Comparison of ENCODE assay signal across 14 mouse cellular contexts in genomic region chr15:88934141-88934540, GRCm38 (mm10). TPM values are rescaled to one million over a fixed set of nuclear protein-coding genes. Genes with fewer than 3 reads are reported as not detected.
DNase-seq lines count a peak whose midpoint lies in the region; ATAC-seq lines count a peak whose summit lies in the region.
"Had no signal": no experiment of that assay in that cellular context is flagged by ENCODE, and none has a peak within 500 bp of the region (broad histone marks: within the 10 kb centered on the region; RNA-seq: fewer than 3 reads in every experiment).

No protein-coding gene starts in this region.

- peak; percentile 43 for DNase-seq in embryo, embryonic 11 days
- DNase-seq in embryo, embryonic 10 days (ENCODE audit: low spot score), result no peak
- DNase-seq in intestine, embryonic 14.5 days (ENCODE audit: low spot score), result no peak
- DNase-seq in midbrain, embryonic 11.5 days (ENCODE audit: low spot score, missing footprints), result peak; percentile 56
- DNase-seq: gastrocnemius, postnatal 25 days; left cerebral cortex, postnatal 4 days had no signal

- H3K4me3 ChIP-seq in intestine, embryonic 14.5 days (ENCODE audit: low read depth, low read length), result no peak overlapping the region
- H3K4me3 ChIP-seq in intestine, embryonic 15.5 days (replicated peaks), result no peak overlapping the region
- no peak overlapping the region for H3K4me3 ChIP-seq in midbrain, embryonic 11.5 days (ENCODE audit: low read depth, low read length)
- no peak overlapping the region for H3K4me3 ChIP-seq in midbrain, embryonic 13.5 days (replicated peaks)
- no peak overlapping the region for H3K4me3 ChIP-seq in stomach, embryonic 16.5 days (replicated peaks; ENCODE audit: low read length)
- H3K4me3 ChIP-seq: kidney, embryonic 15.5 days; megakaryocyte, embryonic 14.5 days had no signal

- no peak overlapping the region for H3K27ac ChIP-seq in intestine, embryonic 14.5 days (ENCODE audit: low read depth)
- no peak overlapping the region for H3K27ac ChIP-seq in intestine, embryonic 15.5 days
- H3K27ac ChIP-seq in midbrain, embryonic 11.5 days (ENCODE audit: low read depth, low read length), result no peak overlapping the region
- H3K27ac ChIP-seq in midbrain, embryonic 13.5 days, result no peak overlapping the region
- H3K27ac ChIP-seq in stomach, embryonic 16.5 days (ENCODE audit: low read length), result no peak overlapping the region
- H3K27ac ChIP-seq: kidney, embryonic 15.5 days had no signal

- H3K27me3 ChIP-seq in intestine, embryonic 14.5 days (replicated peaks; ENCODE audit: control insufficient read depth, insufficient read depth, low read length), result no peaks in the 10 kb centered on the region
- 0 out of 2 replicates have a peak, but pooled peaks cover 2% of the 10 kb centered on the region for H3K27me3 ChIP-seq in intestine, embryonic 15.5 days (replicated peaks)
- H3K27me3 ChIP-seq in midbrain, embryonic 11.5 days (ENCODE audit: control insufficient read depth, insufficient read depth, low read length), result no peaks in the 10 kb centered on the region
- H3K27me3 ChIP-seq in midbrain, embryonic 13.5 days, result no peaks in the 10 kb centered on the region
- no peaks in the 10 kb centered on the region for H3K27me3 ChIP-seq in stomach, embryonic 16.5 days (ENCODE audit: control insufficient read depth, insufficient read depth, low read length)
- H3K27me3 ChIP-seq: kidney, embryonic 15.5 days had no signal

- ATAC-seq in intestine, embryonic 14.5 days (replicated peaks; ENCODE audit: low FRiP score, low TSS enrichment, low read depth), result peak; percentile 23; the same call in 1 of the 2 replicates
- ATAC-seq in intestine, embryonic 15.5 days, result no peak
- ATAC-seq in midbrain, embryonic 11.5 days (ENCODE audit: low FRiP score), result no peak
- no peak for ATAC-seq in midbrain, embryonic 13.5 days
- 0 out of 2 replicates have a peak, but pooled peaks have one; percentile 53 for ATAC-seq in stomach, embryonic 16.5 days (ENCODE audit: insufficient read depth, low FRiP score)
- ATAC-seq in megakaryocyte, adult 5-6 weeks (ENCODE audit: poor library complexity, severe bottlenecking), result no peak

- no peak overlapping the region for H3K4me2 ChIP-seq in intestine, embryonic 14.5 days (ENCODE audit: low read length)
- no peak overlapping the region for H3K4me2 ChIP-seq in intestine, embryonic 15.5 days (replicated peaks)
- no peak overlapping the region for H3K4me2 ChIP-seq in midbrain, embryonic 11.5 days
- no peak overlapping the region for H3K4me2 ChIP-seq in midbrain, embryonic 13.5 days (replicated peaks)
- no peak overlapping the region for H3K4me2 ChIP-seq in stomach, embryonic 16.5 days (ENCODE audit: low read depth, low read length)
- H3K4me2 ChIP-seq: kidney, embryonic 15.5 days had no signal

- no peak overlapping the region for H3K9ac ChIP-seq in intestine, embryonic 14.5 days (ENCODE audit: low read length)
- H3K9ac ChIP-seq in intestine, embryonic 15.5 days, result no peak overlapping the region
- H3K9ac ChIP-seq in midbrain, embryonic 11.5 days (ENCODE audit: low read length), result no peak overlapping the region
- no peak overlapping the region for H3K9ac ChIP-seq in midbrain, embryonic 13.5 days (replicated peaks)
- H3K9ac ChIP-seq in stomach, embryonic 16.5 days (ENCODE audit: low read length), result no peak overlapping the region
- H3K9ac ChIP-seq: kidney, embryonic 15.5 days had no signal

- H3K9me3 ChIP-seq in intestine, embryonic 14.5 days (ENCODE audit: control insufficient read depth, low read length), result no peaks in the 10 kb centered on the region
- H3K9me3 ChIP-seq in intestine, embryonic 15.5 days, result no peaks in the 10 kb centered on the region
- H3K9me3 ChIP-seq in midbrain, embryonic 11.5 days (ENCODE audit: control insufficient read depth, low read length), result no peaks in the 10 kb centered on the region
- peaks cover 6% of the 10 kb centered on the region for H3K9me3 ChIP-seq in midbrain, embryonic 13.5 days
- no peaks in the 10 kb centered on the region for H3K9me3 ChIP-seq in stomach, embryonic 16.5 days (replicated peaks; ENCODE audit: control insufficient read depth, low read length)
- H3K9me3 ChIP-seq: kidney, embryonic 15.5 days had no signal

- WGBS in intestine, embryonic 14.5 days, result 45% methylated on average over 7 of the region's 7 CpGs
- 53% methylated on average over 7 of the region's 7 CpGs for WGBS in intestine, embryonic 15.5 days
- WGBS in midbrain, embryonic 11.5 days, result 61% methylated on average over 7 of the region's 7 CpGs
- 60% methylated on average over 7 of the region's 7 CpGs for WGBS in midbrain, embryonic 13.5 days
- 54% methylated on average over 7 of the region's 7 CpGs for WGBS in stomach, embryonic 16.5 days

- no peaks in the 10 kb centered on the region for H3K4me1 ChIP-seq in intestine, embryonic 14.5 days (replicated peaks; ENCODE audit: control insufficient read depth, insufficient read depth, low read length)
- H3K4me1 ChIP-seq in intestine, embryonic 15.5 days (replicated peaks), result no peaks in the 10 kb centered on the region
- no peaks in the 10 kb centered on the region for H3K4me1 ChIP-seq in midbrain, embryonic 11.5 days (ENCODE audit: control insufficient read depth, insufficient read depth, low read length)
- no peaks in the 10 kb centered on the region for H3K4me1 ChIP-seq in midbrain, embryonic 13.5 days (replicated peaks)
- H3K4me1 ChIP-seq in stomach, embryonic 16.5 days (ENCODE audit: control insufficient read depth, insufficient read depth, low read length), result no peaks in the 10 kb centered on the region
- H3K4me1 ChIP-seq: kidney, embryonic 15.5 days had no signal

- H3K36me3 ChIP-seq in intestine, embryonic 14.5 days (ENCODE audit: control insufficient read depth, insufficient read depth, low read length), result no peaks in the 10 kb centered on the region
- H3K36me3 ChIP-seq in intestine, embryonic 15.5 days, result no peaks in the 10 kb centered on the region
- no peaks in the 10 kb centered on the region for H3K36me3 ChIP-seq in midbrain, embryonic 11.5 days (ENCODE audit: control insufficient read depth, insufficient read depth, low read length)
- H3K36me3 ChIP-seq in midbrain, embryonic 13.5 days, result no peaks in the 10 kb centered on the region
- no peaks in the 10 kb centered on the region for H3K36me3 ChIP-seq in stomach, embryonic 16.5 days (ENCODE audit: control insufficient read depth, insufficient read depth, low read length)
- H3K36me3 ChIP-seq: kidney, embryonic 15.5 days had no signal

RNA-seq across cellular contexts. Expression of gene Ttll8, which starts 20.1 kb away (rescaled TPM):
- not detected in 2 replicates for polyA plus RNA-seq in intestine, embryonic 14.5 days (2014; fragmentation: Nextera tagmentation; extraction: Ambion mirVana)
- not detected in 2 replicates for polyA plus RNA-seq in intestine, embryonic 15.5 days (2015; fragmentation: Nextera tagmentation; extraction: Ambion mirVana)
- polyA plus RNA-seq in midbrain, embryonic 11.5 days (2014; fragmentation: Nextera tagmentation; extraction: Ambion mirVana), result not detected in 2 replicates
- polyA plus RNA-seq in midbrain, embryonic 13.5 days (2015; fragmentation: Nextera tagmentation; extraction: Ambion mirVana), result not detected in 2 replicates
- not detected in 2 replicates for polyA plus RNA-seq in stomach, embryonic 16.5 days (2015; fragmentation: Nextera tagmentation; extraction: Ambion mirVana)
- total RNA-seq in megakaryocyte, adult 5-6 weeks (2015), result not detected in 2 replicates
- total RNA-seq in megakaryocyte, adult 5-6 weeks (2017), result not detected in 2 replicates
- total RNA-seq: gastrocnemius, postnatal 25 days; neutrophil, adult 5-6 weeks had no signal
- polyA plus RNA-seq: kidney, embryonic 15.5 days; stomach, embryonic 14.5 days had no signal

RNA-seq across cellular contexts. Expression of gene Mlc1, which starts 44.7 kb away (rescaled TPM):
- not detected in 2 replicates for polyA plus RNA-seq in intestine, embryonic 14.5 days (2014; fragmentation: Nextera tagmentation; extraction: Ambion mirVana)
- not detected in 2 replicates for polyA plus RNA-seq in intestine, embryonic 15.5 days (2015; fragmentation: Nextera tagmentation; extraction: Ambion mirVana)
- 2.6 and 3.7 TPM in 2 replicates for polyA plus RNA-seq in midbrain, embryonic 11.5 days (2014; fragmentation: Nextera tagmentation; extraction: Ambion mirVana)
- polyA plus RNA-seq in midbrain, embryonic 13.5 days (2015; fragmentation: Nextera tagmentation; extraction: Ambion mirVana), result 5.7 and 8.1 TPM in 2 replicates
- not detected in 2 replicates for polyA plus RNA-seq in stomach, embryonic 16.5 days (2015; fragmentation: Nextera tagmentation; extraction: Ambion mirVana)
- not detected in 2 replicates for total RNA-seq in megakaryocyte, adult 5-6 weeks (2015)
- not detected in 2 replicates for total RNA-seq in megakaryocyte, adult 5-6 weeks (2017)
- total RNA-seq: neutrophil, adult 5-6 weeks had no signal
- polyA plus RNA-seq: kidney, embryonic 15.5 days; stomach, embryonic 14.5 days had no signal

RNA-seq across cellular contexts. Expression of gene Mov10l1, which starts 48.6 kb away (rescaled TPM):
- polyA plus RNA-seq in intestine, embryonic 14.5 days (2014; fragmentation: Nextera tagmentation; extraction: Ambion mirVana), result not detected in 2 replicates
- polyA plus RNA-seq in intestine, embryonic 15.5 days (2015; fragmentation: Nextera tagmentation; extraction: Ambion mirVana), result not detected in 2 replicates
- polyA plus RNA-seq in midbrain, embryonic 11.5 days (2014; fragmentation: Nextera tagmentation; extraction: Ambion mirVana), result not detected in 2 replicates
- polyA plus RNA-seq in midbrain, embryonic 13.5 days (2015; fragmentation: Nextera tagmentation; extraction: Ambion mirVana), result not detected in 2 replicates
- not detected in 2 replicates for polyA plus RNA-seq in stomach, embryonic 16.5 days (2015; fragmentation: Nextera tagmentation; extraction: Ambion mirVana)
- total RNA-seq in megakaryocyte, adult 5-6 weeks (2015), result not detected in 2 replicates
- total RNA-seq in megakaryocyte, adult 5-6 weeks (2017), result not detected in 2 replicates
- total RNA-seq: gastrocnemius, postnatal 25 days; neutrophil, adult 5-6 weeks had no signal
- polyA plus RNA-seq: stomach, embryonic 14.5 days had no signal

Comparison
In these comparisons a context has a peak if more than half of its experiments do, and no peak if none do; other contexts are left out.
1. DNase-seq: peak in embryo, embryonic 11 days (single experiment) and midbrain, embryonic 11.5 days (single experiment); none in embryo, embryonic 10 days (single experiment) and intestine, embryonic 14.5 days (single experiment).
2. ATAC-seq: peak in intestine, embryonic 14.5 days (single experiment) and stomach, embryonic 16.5 days (single experiment); none in intestine, embryonic 15.5 days (single experiment), midbrain, embryonic 11.5 days (single experiment), midbrain, embryonic 13.5 days (single experiment) and megakaryocyte, adult 5-6 weeks (single experiment).